Mouse (Mus musculus) liver, adult 2 months (tissue): ENCODE results near the gene Gga1. TPM values are rescaled to one million over a fixed set of nuclear protein-coding genes. Genes with fewer than 3 reads are reported as not detected.

ENCODE experiments used
- DNase-seq: peaks from one replicate; pipeline ENCODE4 v3.0.0-alpha.2; 2011; ENCODE audit warnings: low read depth, low spot score; ENCODE audit errors: extremely low read depth
- H3K27ac ChIP-seq: fragments of 200-500 bp; replicated peaks from 2 replicates; pipeline ENCODE4 v1.5.1; 2012; ENCODE audit warnings: low read depth, mild to moderate bottlenecking, control low read depth, inconsistent platforms, low read length; ENCODE audit not compliant: insufficient read depth
- H3K27me3 ChIP-seq: fragments of 200-500 bp; 2 replicates; pipeline ENCODE4 v1.6.1; 2012; ENCODE audit warnings: mild to moderate bottlenecking, moderate library complexity, low read length, inconsistent platforms; ENCODE audit not compliant: control insufficient read depth, insufficient read depth
- H3K36me3 ChIP-seq: fragments of 200-500 bp; 2 replicates; pipeline ENCODE4 v1.6.1; 2012; ENCODE audit warnings: low read length, inconsistent platforms; ENCODE audit not compliant: control insufficient read depth, insufficient read depth
- H3K4me1 ChIP-seq: fragments of 200-500 bp; 2 replicates; pipeline ENCODE4 v1.6.1; 2011; ENCODE audit warnings: low read length; ENCODE audit not compliant: control insufficient read depth, insufficient read depth
- H3K4me3 ChIP-seq: fragments of 200-500 bp; 2 replicates; pipeline ENCODE4 v1.5.1; 2011; ENCODE audit warnings: low read depth, mild to moderate bottlenecking, control low read depth, low read length, moderate library complexity; ENCODE audit not compliant: insufficient read depth
- H3K79me2 ChIP-seq: fragments of 200-500 bp; 2 replicates; pipeline ENCODE4 v1.6.1; 2012; ENCODE audit warnings: inconsistent platforms, mild to moderate bottlenecking, low read length, moderate library complexity; ENCODE audit not compliant: control insufficient read depth, insufficient read depth
- H3K9ac ChIP-seq: fragments of 200-500 bp; 2 replicates; pipeline ENCODE4 v1.6.1; 2012; ENCODE audit warnings: low read depth, mild to moderate bottlenecking, control low read depth, inconsistent platforms, low read length
- CTCF ChIP-seq: fragments of 200-500 bp; IDR thresholded peaks from 2 replicates; pipeline ENCODE4 v1.5.1; 2011; ENCODE audit warnings: low read depth, low read length, control low read depth
- POLR2A ChIP-seq: fragments of 200-500 bp; IDR thresholded peaks from 2 replicates; pipeline ENCODE4 v1.6.1; 2011; ENCODE audit warnings: low read length, control low read depth; ENCODE audit not compliant: insufficient read depth; ENCODE audit errors: extremely low read depth
- WGBS: fragments of 180-500 bp; shearing (Covaris S2); methylation state at CpG from one replicate; pipeline ENCODE4 v1.1.7; 2018; 5-methylcytosine and 5-hydroxymethylcytosine counted together
- polyA plus RNA-seq: library from polyadenylated mRNA; depleted of rRNA; stranded (reverse); fragments of >200 nt; gene quantifications from 2 replicates; pipeline ENCODE4 v1.2.3, GENCODE M21; 2012
- total RNA-seq: library from RNA; depleted of rRNA; stranded (reverse); fragments of >200 nt; gene quantifications from 2 replicates; pipeline ENCODE4 v1.2.3, GENCODE M21; 2014

Gga1 gene
- total and polyA plus RNA-seq, 2 experiments, result 4.4 to 42.7 TPM

GRCm38 (mm10) chr15:78839744-78840143 lies 37.2 kb upstream of the Gga1 start:
- H3K27ac ChIP-seq, result peak overlapping the region; percentile 23; the same call in 1 of the 2 replicates
- H3K27me3 ChIP-seq, result no peaks in the 10 kb centered on the region
- no peaks in the 10 kb centered on the region for H3K36me3 ChIP-seq
- WGBS, result 31% methylated on average over 2 of the region's 2 CpGs
- H3K4me1 ChIP-seq, result peaks cover 30% of the 10 kb centered on the region
- H3K4me3 ChIP-seq, result no peak overlapping the region
- peaks cover 7% of the 10 kb centered on the region; the same call in 1 of the 2 replicates for H3K79me2 ChIP-seq
- no peak overlapping the region for H3K9ac ChIP-seq
- TF ChIP-seq CTCF (no peak), POLR2A (no peak)
- DNase-seq, result no peak

- Histone ChIP-seq H3K27me3 (no peaks in the 10 kb centered on the region), H3K4me1 (peaks cover 28% of the 10 kb centered on the region)
- DNase-seq, result peak; percentile 99
Observed at GRCm38 (mm10) chr15:78840241-78840640, 36.7 kb upstream of the Gga1 start.

GRCm38 (mm10) chr15:78840751-78841150 lies 36.2 kb upstream of the Gga1 start:
- Histone ChIP-seq H3K27ac (peak overlapping the region; percentile 69), H3K4me3 (no peak overlapping the region), H3K4me1 (peaks cover 33% of the 10 kb centered on the region), H3K9ac (no peak overlapping the region), H3K36me3 (no peaks in the 10 kb centered on the region), H3K79me2 (peaks cover 7% of the 10 kb centered on the region; the same call in 1 of the 2 replicates), H3K27me3 (no peaks in the 10 kb centered on the region)
- WGBS, result 57% methylated on average over 11 of the region's 11 CpGs
- DNase-seq, result no peak
- no peak for TF ChIP-seq CTCF

More at GRCm38 (mm10) chr15:78840241-78840640, 36.7 kb upstream of the Gga1 start:
- no peak overlapping the region for H3K4me3 ChIP-seq
- no peak overlapping the region for H3K9ac ChIP-seq
- H3K36me3 ChIP-seq, result no peaks in the 10 kb centered on the region
- WGBS, result 13% methylated on average over 3 of the region's 3 CpGs
- TF ChIP-seq POLR2A, result no peak
- TF ChIP-seq CTCF, result no peak
- peaks cover 7% of the 10 kb centered on the region; the same call in 1 of the 2 replicates for H3K79me2 ChIP-seq
- peak overlapping the region; percentile 69 for H3K27ac ChIP-seq

- H3K27ac ChIP-seq, result peak overlapping the region; percentile 69
- TF ChIP-seq CTCF (no peak), POLR2A (no peak)
- peaks cover 38% of the 10 kb centered on the region for H3K4me1 ChIP-seq
- WGBS, result 86% methylated on average over 6 of the region's 6 CpGs
- H3K27me3 ChIP-seq, result no peaks in the 10 kb centered on the region
- H3K79me2 ChIP-seq, result peaks cover 10% of the 10 kb centered on the region; the same call in 1 of the 2 replicates
- H3K9ac ChIP-seq, result no peak overlapping the region
- H3K4me3 ChIP-seq, result no peak overlapping the region
- no peak for DNase-seq
- H3K36me3 ChIP-seq, result no peaks in the 10 kb centered on the region
Observed at GRCm38 (mm10) chr15:78841161-78841790, 35.7 kb upstream of the Gga1 start.

GRCm38 (mm10) chr15:78842371-78843163 lies 34.4 kb upstream of the Gga1 start, which contains the start of gene Cdc42ep1:
TSS of gene Cdc42ep1 (plus strand) at chr15:78842624.
- Histone ChIP-seq H3K4me3 (peak within 1 kb of the TSS; percentile 96), H3K36me3 (no peaks in the 10 kb centered on the region), H3K27ac (peak within 1 kb of the TSS; percentile 99), H3K79me2 (peaks cover 15% of the 10 kb centered on the region; the same call in 1 of the 2 replicates), H3K27me3 (no peaks in the 10 kb centered on the region), H3K4me1 (peaks cover 42% of the 10 kb centered on the region), H3K9ac (peak within 1 kb of the TSS; percentile 95)
- TF ChIP-seq POLR2A (peak; percentile 65; the same call in 1 of the 2 replicates), CTCF (no peak; the same call in 1 of the 2 replicates)
- peak; percentile 56 for DNase-seq
- WGBS, result under 1% methylated on average over 65 of the region's 86 CpGs
